Mouse (Mus musculus) hindbrain, embryonic 14.5 days (tissue): ENCODE results near the gene Steap2. TPM values are rescaled to one million over a fixed set of nuclear protein-coding genes. Genes with fewer than 3 reads are reported as not detected.

ENCODE experiments used
- ATAC-seq: fragments of 200-750 bp; cut with Nextera tagmentation; 2 replicates; pipeline ENCODE4 v1.8.0; 2017; ENCODE audit warnings: moderate number of reproducible peaks, mild to moderate bottlenecking, moderate TSS enrichment, moderate library complexity; ENCODE audit not compliant: low FRiP score
- DNase-seq: peaks from one replicate; pipeline ENCODE4 v3.0.0-alpha.2; 2015; ENCODE audit warnings: low spot score
- H3K27ac ChIP-seq: fragments of 300-500 bp; sonication (generic); 2 replicates; pipeline ENCODE4 v1.5.1; 2014; ENCODE audit warnings: mild to moderate bottlenecking, moderate library complexity
- H3K27me3 ChIP-seq: fragments of 300-500 bp; sonication (generic); 2 replicates; pipeline ENCODE4 v1.6.1; 2014; ENCODE audit warnings: mild to moderate bottlenecking, low read length, mixed read lengths; ENCODE audit not compliant: control insufficient read depth, insufficient read depth
- H3K36me3 ChIP-seq: fragments of 300-500 bp; sonication (generic); replicated peaks from 2 replicates; pipeline ENCODE4 v1.6.1; 2014; ENCODE audit not compliant: control insufficient read depth, insufficient read depth
- H3K4me1 ChIP-seq: fragments of 300-500 bp; sonication (generic); replicated peaks from 2 replicates; pipeline ENCODE4 v1.6.1; 2014; ENCODE audit warnings: antibody characterized with exemption, low read length, mixed read lengths; ENCODE audit not compliant: control insufficient read depth, insufficient read depth
- H3K4me2 ChIP-seq: fragments of 300-500 bp; sonication (generic); replicated peaks from 2 replicates; pipeline ENCODE4 v1.6.1; 2014; ENCODE audit warnings: mild to moderate bottlenecking, moderate library complexity
- H3K4me3 ChIP-seq: fragments of 300-500 bp; sonication (generic); replicated peaks from 2 replicates; pipeline ENCODE4 v1.5.1; 2014; ENCODE audit warnings: mild to moderate bottlenecking, low read length
- H3K9ac ChIP-seq: fragments of 300-500 bp; sonication (generic); 2 replicates; pipeline ENCODE4 v1.6.1; 2014
- H3K9me3 ChIP-seq: fragments of 300-500 bp; sonication (generic); 2 replicates; pipeline ENCODE4 v1.6.1; 2016; ENCODE audit warnings: low read length; ENCODE audit not compliant: control insufficient read depth
- WGBS: fragments of 180-500 bp; shearing (Covaris S2); extraction: QIAGEN DNeasy Blood & Tissue Kit; methylation state at CpG from one replicate; pipeline ENCODE4 v1.1.7; 2014; 5-methylcytosine and 5-hydroxymethylcytosine counted together
- polyA plus RNA-seq: library from polyadenylated mRNA; unstranded; fragments of >200 nt; fragmentation: Nextera tagmentation; extraction: Ambion mirVana; gene quantifications from 2 replicates; pipeline ENCODE4 v1.2.1, GENCODE M21; 2014

The Steap2 gene
- polyA plus RNA-seq, 1 experiment from 2014 or later, result 6.2 TPM

GRCm38 (mm10) chr5:5648817-5649569 lies 45.4 kb downstream of the Steap2 start:
- no peaks in the 10 kb centered on the region for H3K4me1 ChIP-seq
- 71% methylated on average over 6 of the region's 6 CpGs for WGBS
- no peak overlapping the region for H3K9ac ChIP-seq
- H3K27ac ChIP-seq, result no peak overlapping the region
- no peak for DNase-seq
- no peak overlapping the region for H3K4me3 ChIP-seq
- no peaks in the 10 kb centered on the region for H3K27me3 ChIP-seq
- no peaks in the 10 kb centered on the region for H3K9me3 ChIP-seq
- no peaks in the 10 kb centered on the region for H3K36me3 ChIP-seq
- ATAC-seq, result no peak
- H3K4me2 ChIP-seq, result no peak overlapping the region

- DNase-seq (peak; percentile 67), ATAC-seq (0 out of 2 replicates have a peak, but pooled peaks have one; percentile 48)
- no peaks in the 10 kb centered on the region for H3K27me3 ChIP-seq
- H3K9ac ChIP-seq, result no peak overlapping the region
- no peaks in the 10 kb centered on the region for H3K9me3 ChIP-seq
- H3K27ac ChIP-seq, result no peak overlapping the region
- no peaks in the 10 kb centered on the region for H3K36me3 ChIP-seq
- no peak overlapping the region for H3K4me3 ChIP-seq
- H3K4me1 ChIP-seq, result no peaks in the 10 kb centered on the region
- 9% methylated on average over 1 of the region's 1 CpGs for WGBS
- H3K4me2 ChIP-seq, result no peak overlapping the region
These were observed 48.2 kb downstream of the Steap2 start for GRCm38 (mm10) chr5:5646173-5646572.

DNA sequence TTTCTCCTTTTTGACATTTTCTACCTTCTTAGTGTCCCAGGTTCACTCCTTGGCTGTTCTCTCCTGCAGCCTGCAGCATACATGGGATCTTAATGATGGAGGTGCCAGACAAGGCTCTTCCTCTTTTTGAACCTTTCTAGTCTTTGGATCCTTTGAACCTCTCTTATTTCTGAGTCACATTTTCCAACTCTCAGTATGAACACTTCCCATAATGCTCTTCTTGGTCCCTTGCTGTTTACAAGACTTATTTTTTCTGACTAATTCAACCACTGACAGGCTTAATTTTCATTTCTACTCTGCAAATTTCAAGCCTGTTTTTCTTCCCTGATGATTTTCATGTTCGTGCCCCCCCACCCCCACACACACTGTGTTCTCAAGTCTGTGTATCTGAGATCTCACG lies 55.9 kb downstream of the Steap2 start:
- Histone ChIP-seq H3K36me3 (no peaks in the 10 kb centered on the region), H3K9me3 (no peaks in the 10 kb centered on the region), H3K27ac (no peak overlapping the region), H3K9ac (no peak overlapping the region), H3K4me2 (no peak overlapping the region), H3K27me3 (no peaks in the 10 kb centered on the region), H3K4me1 (no peaks in the 10 kb centered on the region), H3K4me3 (no peak overlapping the region)
- WGBS, result 48% methylated on average over 2 of the region's 2 CpGs
- ATAC-seq (no peak), DNase-seq (no peak)

DNA sequence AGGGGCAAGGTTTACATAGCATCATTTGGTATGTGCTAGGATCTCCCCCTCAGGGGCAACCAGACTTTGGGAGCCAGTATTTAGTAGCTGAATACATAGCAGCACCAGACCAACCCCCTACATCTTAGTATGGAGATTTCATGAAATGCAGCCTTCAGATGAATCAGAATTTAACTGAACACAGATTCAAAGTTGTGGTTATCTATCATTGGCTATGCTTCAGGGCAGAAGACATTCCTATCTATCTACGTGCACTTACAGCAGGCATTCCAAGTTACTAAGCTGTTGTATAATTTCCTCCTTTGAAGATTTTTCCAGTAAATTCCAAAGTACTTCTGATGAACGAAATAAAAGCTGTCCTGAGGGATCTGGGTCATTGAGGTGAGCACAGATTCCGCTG lies 68.9 kb downstream of the Steap2 start:
- Histone ChIP-seq H3K9ac (no peak overlapping the region), H3K9me3 (no peaks in the 10 kb centered on the region)
- 90% methylated on average over 3 of the region's 3 CpGs for WGBS

DNA sequence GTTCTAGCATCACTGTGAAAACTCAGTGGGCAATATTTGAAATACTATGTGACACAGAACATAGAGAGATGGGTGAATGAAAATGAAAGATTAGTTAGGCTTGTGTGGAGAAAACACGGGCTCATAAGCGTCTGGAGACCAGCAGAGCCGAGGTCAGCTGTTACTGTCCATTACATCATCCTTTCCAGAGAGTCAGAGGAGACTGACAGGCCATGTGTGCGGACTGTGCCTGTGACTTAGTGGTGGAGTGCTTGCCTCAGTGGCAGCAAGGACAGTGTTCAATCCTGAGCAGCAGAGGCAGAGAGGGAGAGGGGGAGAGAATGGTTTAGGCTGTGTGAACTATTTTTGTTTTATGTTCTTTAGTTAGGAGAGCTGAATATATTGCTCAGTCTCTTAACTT lies 76.0 kb downstream of the Steap2 start:
- Histone ChIP-seq H3K27me3 (no peaks in the 10 kb centered on the region), H3K4me1 (no peaks in the 10 kb centered on the region), H3K4me3 (no peak overlapping the region), H3K36me3 (no peaks in the 10 kb centered on the region), H3K4me2 (no peak overlapping the region), H3K27ac (no peak overlapping the region), H3K9me3 (no peaks in the 10 kb centered on the region), H3K9ac (no peak overlapping the region)
- ATAC-seq (no peak), DNase-seq (no peak)
- 77% methylated on average over 4 of the region's 4 CpGs for WGBS

More for the DNA sequence above, 68.9 kb downstream of the Steap2 start:
- Histone ChIP-seq H3K27ac (no peak overlapping the region), H3K27me3 (no peaks in the 10 kb centered on the region), H3K36me3 (no peaks in the 10 kb centered on the region), H3K4me3 (no peak overlapping the region), H3K4me1 (no peaks in the 10 kb centered on the region), H3K4me2 (no peak overlapping the region)
- DNase-seq, result no peak
- ATAC-seq, result no peak

Other genes starting within 250 kb of the Steap2 start
- not detected in 2 replicates for gene 1700015F17Rik, start 215.4 kb downstream of the Steap2 start, polyA plus RNA-seq
- gene Cldn12, start 179.6 kb downstream of the Steap2 start, polyA plus RNA-seq, result 17.8 and 18.1 TPM in 2 replicates
- gene Gtpbp10, start 135.0 kb downstream of the Steap2 start, polyA plus RNA-seq, result 21.7 and 22.0 TPM in 2 replicates
- 15.6 and 16.0 TPM in 2 replicates for gene Gm8773, start 120.8 kb downstream of the Steap2 start, polyA plus RNA-seq
- 10.8 and 11.7 TPM in 2 replicates for gene Cfap69, start 30.3 kb downstream of the Steap2 start, polyA plus RNA-seq
- gene Steap1, start 54.7 kb upstream of the Steap2 start, polyA plus RNA-seq, result 2.2 TPM in 2 replicates